Mouse (Mus musculus): Measurements from ENCODE around the gene Tnfrsf22.
A peak's percentile ranks its signal among the peaks of the same experiment; 100 is the strongest.
"Not testable (repeated sequence)": the region's sequence is repeated elsewhere in the genome, so short reads cannot be mapped to it uniquely, and the experiment has no call there.

The Tnfrsf22 gene

GRCm38 (mm10) chr7:143649034-143649768 is at the start of gene Tnfrsf22:
Tnfrsf22 (minus strand) TSS chr7:143649661.
- TF ChIP-seq CTCF (conservative IDR thresholded peaks at IDR 0.05; ENCODE audit: low read length) (no peak), NANOG (IDR thresholded peaks at IDR 0.05; ENCODE audit: borderline replicate concordance, low read length) (no peak), POU5F1 (IDR thresholded peaks at IDR 0.05; ENCODE audit: borderline replicate concordance, low read length) (no peak)

GRCm38 (mm10) chr7:143696140-143696539 is 46.7 kb upstream of the Tnfrsf22 start:
- no peaks in the 10 kb centered on the region for H3K9me3 ChIP-seq (ENCODE audit: low read length)
- peak; percentile 60 for TF ChIP-seq CTCF (conservative IDR thresholded peaks at IDR 0.05; ENCODE audit: low read length)
- no peak for TF ChIP-seq NANOG (IDR thresholded peaks at IDR 0.05; ENCODE audit: borderline replicate concordance, low read length)
- no peaks in the 10 kb centered on the region for H3K36me3 ChIP-seq (ENCODE audit: insufficient read depth, low read length)
- 0 out of 2 replicates have a peak, but pooled peaks cover 2% of the 10 kb centered on the region for H3K4me1 ChIP-seq (replicated peaks; ENCODE audit: low read depth, low read length)
- no peak overlapping the region for H3K4me3 ChIP-seq (replicated peaks; ENCODE audit: low read length)
- H3K27me3 ChIP-seq (ENCODE audit: insufficient read depth, low read length) = peaks cover 43% of the 10 kb centered on the region

More at GRCm38 (mm10) chr7:143649034-143649768, at the start of gene Tnfrsf22:
- peaks cover 13% of the 10 kb centered on the region for H3K36me3 ChIP-seq (ENCODE audit: insufficient read depth, low read length)
- H3K4me3 ChIP-seq (replicated peaks; ENCODE audit: low read length) = peak within 1 kb of the TSS; percentile 92
- H3K4me1 ChIP-seq (replicated peaks; ENCODE audit: low read depth, low read length) = peaks cover 4% of the 10 kb centered on the region
- peaks cover 3% of the 10 kb centered on the region; the same call in 1 of the 2 replicates for H3K9me3 ChIP-seq (ENCODE audit: low read length)
- no peaks in the 10 kb centered on the region for H3K27me3 ChIP-seq (ENCODE audit: insufficient read depth, low read length)

- TF ChIP-seq POU5F1 (IDR thresholded peaks at IDR 0.05; ENCODE audit: borderline replicate concordance, low read length) (no peak), CTCF (conservative IDR thresholded peaks at IDR 0.05; ENCODE audit: low read length) (no peak), NANOG (IDR thresholded peaks at IDR 0.05; ENCODE audit: borderline replicate concordance, low read length) (no peak)
- no peaks in the 10 kb centered on the region for H3K36me3 ChIP-seq (ENCODE audit: insufficient read depth, low read length)
- H3K9me3 ChIP-seq (ENCODE audit: low read length) = no peaks in the 10 kb centered on the region
- peaks cover 50% of the 10 kb centered on the region for H3K27me3 ChIP-seq (ENCODE audit: insufficient read depth, low read length)
- H3K4me1 ChIP-seq (replicated peaks; ENCODE audit: low read depth, low read length) = 0 out of 2 replicates have a peak, but pooled peaks cover 2% of the 10 kb centered on the region
- H3K4me3 ChIP-seq (replicated peaks; ENCODE audit: low read length) = no peak overlapping the region
Measured at GRCm38 (mm10) chr7:143694550-143694949, 45.1 kb upstream of the Tnfrsf22 start.

GRCm38 (mm10) chr7:143692746-143693510 is 43.5 kb upstream of the Tnfrsf22 start:
- Histone ChIP-seq H3K9me3 (ENCODE audit: low read length) (no peaks in the 10 kb centered on the region), H3K4me3 (replicated peaks; ENCODE audit: low read length) (no peak overlapping the region)

DNA sequence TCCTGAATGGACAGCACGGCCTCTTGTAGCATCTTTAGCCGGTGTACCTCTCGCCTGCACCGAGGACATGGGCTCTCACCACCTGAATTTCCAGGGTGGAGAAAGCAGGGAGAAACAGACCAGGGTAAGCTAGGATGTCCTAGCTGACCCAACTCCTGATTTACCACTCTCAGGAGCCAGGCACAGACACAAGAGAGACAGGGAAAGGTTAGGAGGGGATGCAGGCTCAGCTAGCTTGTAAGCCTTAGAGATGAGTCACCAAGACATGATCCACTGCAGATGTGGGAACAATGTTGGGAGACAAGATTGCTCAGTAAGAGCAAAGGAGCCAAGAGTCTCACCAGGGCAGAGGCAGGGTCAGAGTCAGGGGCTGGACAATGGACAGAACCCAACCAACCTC is 42.4 kb upstream of the Tnfrsf22 start:
- H3K4me1 ChIP-seq (replicated peaks; ENCODE audit: low read depth, low read length) = 0 out of 2 replicates have a peak, but pooled peaks cover 2% of the 10 kb centered on the region
- H3K4me3 ChIP-seq (replicated peaks; ENCODE audit: low read length) = no peak overlapping the region
- no peaks in the 10 kb centered on the region for H3K36me3 ChIP-seq (ENCODE audit: insufficient read depth, low read length)
- TF ChIP-seq POU5F1 (IDR thresholded peaks at IDR 0.05; ENCODE audit: borderline replicate concordance, low read length) (no peak), CTCF (conservative IDR thresholded peaks at IDR 0.05; ENCODE audit: low read length) (no peak), NANOG (IDR thresholded peaks at IDR 0.05; ENCODE audit: borderline replicate concordance, low read length) (no peak)
- peaks cover 65% of the 10 kb centered on the region for H3K27me3 ChIP-seq (ENCODE audit: insufficient read depth, low read length)
- no peaks in the 10 kb centered on the region for H3K9me3 ChIP-seq (ENCODE audit: low read length)

More at GRCm38 (mm10) chr7:143692746-143693510, 43.5 kb upstream of the Tnfrsf22 start:
- TF ChIP-seq CTCF (conservative IDR thresholded peaks at IDR 0.05; ENCODE audit: low read length) (no peak), POU5F1 (IDR thresholded peaks at IDR 0.05; ENCODE audit: borderline replicate concordance, low read length) (no peak), NANOG (IDR thresholded peaks at IDR 0.05; ENCODE audit: borderline replicate concordance, low read length) (no peak)
- Histone ChIP-seq H3K36me3 (ENCODE audit: insufficient read depth, low read length) (no peaks in the 10 kb centered on the region), H3K4me1 (replicated peaks; ENCODE audit: low read depth, low read length) (0 out of 2 replicates have a peak, but pooled peaks cover 2% of the 10 kb centered on the region), H3K27me3 (ENCODE audit: insufficient read depth, low read length) (peaks cover 59% of the 10 kb centered on the region)

DNA sequence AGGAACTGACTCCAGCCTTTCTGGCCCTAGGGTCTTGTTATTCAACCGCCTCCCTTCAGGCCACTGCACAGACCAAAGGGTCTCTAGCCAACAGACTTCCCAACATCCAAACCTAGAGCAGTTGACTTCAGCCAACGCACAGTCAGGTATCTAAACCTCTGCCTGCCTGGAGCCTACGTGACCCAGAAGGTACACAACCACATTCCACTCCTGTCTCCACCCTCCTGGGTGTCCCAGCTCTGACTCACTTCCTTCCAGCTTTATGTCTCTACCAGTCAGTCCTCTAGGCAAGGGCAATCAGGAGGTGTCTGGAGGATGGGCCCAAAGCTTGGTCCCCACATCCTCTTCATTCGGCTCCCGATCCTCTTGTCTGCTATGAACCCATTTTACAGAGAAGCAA is 41.7 kb upstream of the Tnfrsf22 start:
- Histone ChIP-seq H3K36me3 (ENCODE audit: insufficient read depth, low read length) (no peaks in the 10 kb centered on the region), H3K4me3 (replicated peaks; ENCODE audit: low read length) (no peak overlapping the region), H3K4me1 (replicated peaks; ENCODE audit: low read depth, low read length) (0 out of 2 replicates have a peak, but pooled peaks cover 2% of the 10 kb centered on the region), H3K9me3 (ENCODE audit: low read length) (no peaks in the 10 kb centered on the region), H3K27me3 (ENCODE audit: insufficient read depth, low read length) (peaks cover 65% of the 10 kb centered on the region)
- TF ChIP-seq CTCF (conservative IDR thresholded peaks at IDR 0.05; ENCODE audit: low read length) (no peak), NANOG (IDR thresholded peaks at IDR 0.05; ENCODE audit: borderline replicate concordance, low read length) (no peak), POU5F1 (IDR thresholded peaks at IDR 0.05; ENCODE audit: borderline replicate concordance, low read length) (no peak)

GRCm38 (mm10) chr7:143689946-143690345 is 40.5 kb upstream of the Tnfrsf22 start:
- TF ChIP-seq CTCF (conservative IDR thresholded peaks at IDR 0.05; ENCODE audit: low read length) (no peak), POU5F1 (IDR thresholded peaks at IDR 0.05; ENCODE audit: borderline replicate concordance, low read length) (no peak), NANOG (IDR thresholded peaks at IDR 0.05; ENCODE audit: borderline replicate concordance, low read length) (no peak)
- Histone ChIP-seq H3K4me1 (replicated peaks; ENCODE audit: low read depth, low read length) (peaks cover 5% of the 10 kb centered on the region; the same call in 1 of the 2 replicates), H3K9me3 (ENCODE audit: low read length) (no peaks in the 10 kb centered on the region), H3K4me3 (replicated peaks; ENCODE audit: low read length) (no peak overlapping the region), H3K27me3 (ENCODE audit: insufficient read depth, low read length) (peaks cover 69% of the 10 kb centered on the region), H3K36me3 (ENCODE audit: insufficient read depth, low read length) (no peaks in the 10 kb centered on the region)

DNA sequence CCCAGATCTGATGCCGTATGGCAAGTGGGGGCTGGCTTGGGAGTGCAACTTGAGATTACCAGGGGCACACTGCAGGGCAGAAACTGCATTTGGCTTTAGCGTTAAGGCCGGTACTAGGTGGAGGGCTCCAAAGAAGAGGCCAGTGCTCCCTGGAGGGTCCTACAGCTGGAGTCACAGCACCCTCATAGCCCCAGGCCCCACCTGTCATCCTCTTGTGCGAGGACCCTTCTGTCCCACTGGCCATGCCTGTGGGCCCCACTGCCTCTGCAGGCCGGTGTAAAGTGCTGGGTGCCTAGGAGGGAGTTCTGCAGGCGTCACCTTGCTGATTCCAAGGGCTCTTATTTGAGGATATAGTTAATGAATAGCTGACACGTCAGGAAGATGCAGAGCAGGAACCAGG is 40.0 kb upstream of the Tnfrsf22 start:
- H3K4me3 ChIP-seq (replicated peaks; ENCODE audit: low read length) = no peak overlapping the region
- H3K4me1 ChIP-seq (replicated peaks; ENCODE audit: low read depth, low read length) = peaks cover 5% of the 10 kb centered on the region; the same call in 1 of the 2 replicates
- H3K36me3 ChIP-seq (ENCODE audit: insufficient read depth, low read length) = no peaks in the 10 kb centered on the region
- peaks cover 65% of the 10 kb centered on the region for H3K27me3 ChIP-seq (ENCODE audit: insufficient read depth, low read length)
- TF ChIP-seq CTCF (conservative IDR thresholded peaks at IDR 0.05; ENCODE audit: low read length) (no peak), NANOG (IDR thresholded peaks at IDR 0.05; ENCODE audit: borderline replicate concordance, low read length) (no peak), POU5F1 (IDR thresholded peaks at IDR 0.05; ENCODE audit: borderline replicate concordance, low read length) (no peak)
- H3K9me3 ChIP-seq (ENCODE audit: low read length) = no peaks in the 10 kb centered on the region

- not testable (repeated sequence) for H3K9me3 ChIP-seq (ENCODE audit: low read length); H3K36me3 ChIP-seq (ENCODE audit: insufficient read depth, low read length); H3K4me3 ChIP-seq (replicated peaks; ENCODE audit: low read length); H3K4me1 ChIP-seq (replicated peaks; ENCODE audit: low read depth, low read length)
- H3K27me3 ChIP-seq (ENCODE audit: insufficient read depth, low read length) = peaks cover 48% of the 10 kb centered on the region
Measured at GRCm38 (mm10) chr7:143686676-143687075, 37.2 kb upstream of the Tnfrsf22 start.

GRCm38 (mm10) chr7:143686191-143686590 is 36.7 kb upstream of the Tnfrsf22 start:
- H3K4me3 ChIP-seq (replicated peaks; ENCODE audit: low read length); H3K36me3 ChIP-seq (ENCODE audit: insufficient read depth, low read length); H3K9me3 ChIP-seq (ENCODE audit: low read length); H3K4me1 ChIP-seq (replicated peaks; ENCODE audit: low read depth, low read length): not testable (repeated sequence)
- H3K27me3 ChIP-seq (ENCODE audit: insufficient read depth, low read length) = peaks cover 49% of the 10 kb centered on the region

Measured in E14TG2a.4 (cell line).